In genomic region chr13:64315483-64316050, GRCm38 (mm10) we compare ENCODE assay signal across 8 mouse cellular contexts. TPM values are rescaled to one million over a fixed set of nuclear protein-coding genes. Genes with fewer than 3 reads are reported as not detected.
DNase-seq lines count a peak whose midpoint lies in the region; ATAC-seq and TF ChIP-seq lines count a peak whose summit lies in the region.

No protein-coding gene starts in this region.

- peaks cover 9% of the 10 kb centered on the region for H3K4me1 ChIP-seq in forebrain, postnatal 0 days (ENCODE audit: insufficient read depth)
- peaks cover 15% of the 10 kb centered on the region for H3K4me1 ChIP-seq in forebrain, embryonic 10.5 days
- peaks cover 26% of the 10 kb centered on the region for H3K4me1 ChIP-seq in liver, embryonic 13.5 days (replicated peaks)

- DNase-seq in forebrain, postnatal 0 days: peak; percentile 74
- DNase-seq in forebrain, embryonic 10.5 days (ENCODE audit: extremely low spot score, low spot score): no peak
- DNase-seq in liver, embryonic 13.5 days: peak; percentile 19
- no peak for DNase-seq in liver
- DNase-seq in R1 (ENCODE audit: low read depth, low spot score): peak; percentile 68
- peak; percentile 84 for DNase-seq in induced T-regulatory cell, adult 2 months (ENCODE audit: low read depth)
- no peak for DNase-seq in right cerebral cortex, postnatal 14 days
- no peak for DNase-seq in frontal cortex, postnatal 25 days (ENCODE audit: low spot score in 2 of 2)

- no peak overlapping the region for H3K4me2 ChIP-seq in forebrain, postnatal 0 days (ENCODE audit: low read depth)
- H3K4me2 ChIP-seq in liver, embryonic 13.5 days: no peak overlapping the region

- no peak overlapping the region for H3K4me3 ChIP-seq in forebrain, postnatal 0 days (ENCODE audit: low read depth, low read length)
- H3K4me3 ChIP-seq in forebrain, embryonic 10.5 days: no peak overlapping the region
- no peak overlapping the region for H3K4me3 ChIP-seq in liver, embryonic 13.5 days (replicated peaks)

- TF ChIP-seq CTCF in forebrain, postnatal 0 days (IDR thresholded peaks at IDR 0.05; ENCODE audit: low read depth): peak; percentile 75

- H3K36me3 ChIP-seq in forebrain, postnatal 0 days (ENCODE audit: insufficient read depth): no peaks in the 10 kb centered on the region
- no peaks in the 10 kb centered on the region for H3K36me3 ChIP-seq in forebrain, embryonic 10.5 days (replicated peaks)
- H3K36me3 ChIP-seq in liver, embryonic 13.5 days: no peaks in the 10 kb centered on the region

- no peak for ATAC-seq in forebrain, postnatal 0 days
- no peak for ATAC-seq in liver, embryonic 13.5 days (ENCODE audit: low read depth)

- no peak overlapping the region for H3K27ac ChIP-seq in forebrain, postnatal 0 days (ENCODE audit: low read depth, low read length)
- no peak overlapping the region for H3K27ac ChIP-seq in forebrain, embryonic 10.5 days
- no peak overlapping the region for H3K27ac ChIP-seq in liver, embryonic 13.5 days

- WGBS in forebrain, postnatal 0 days: 4% methylated on average over 3 of the region's 3 CpGs
- 6% methylated on average over 3 of the region's 3 CpGs for WGBS in forebrain, embryonic 10.5 days
- 0% methylated on average over 3 of the region's 3 CpGs for WGBS in liver, embryonic 13.5 days (ENCODE audit: insufficient replicate concordance)

- no peaks in the 10 kb centered on the region for H3K27me3 ChIP-seq in forebrain, postnatal 0 days (ENCODE audit: insufficient read depth, low read length)
- no peaks in the 10 kb centered on the region for H3K27me3 ChIP-seq in forebrain, embryonic 10.5 days (ENCODE audit: poor library complexity, severe bottlenecking)
- no peaks in the 10 kb centered on the region for H3K27me3 ChIP-seq in liver, embryonic 13.5 days

- H3K9ac ChIP-seq in forebrain, postnatal 0 days: no peak overlapping the region
- H3K9ac ChIP-seq in liver, embryonic 13.5 days: no peak overlapping the region

- no peaks in the 10 kb centered on the region for H3K9me3 ChIP-seq in forebrain, postnatal 0 days (ENCODE audit: low read length)
- H3K9me3 ChIP-seq in forebrain, embryonic 10.5 days: no peaks in the 10 kb centered on the region
- no peaks in the 10 kb centered on the region for H3K9me3 ChIP-seq in liver, embryonic 13.5 days (replicated peaks)

RNA-seq across cellular contexts. Expression of gene Aaed1, which starts 3.1 kb away (rescaled TPM):
- total RNA-seq in forebrain, postnatal 0 days (2014; rRNA removed): 9.8 and 13.5 TPM in 2 replicates
- 7.2 and 9.1 TPM in 2 replicates for polyA plus RNA-seq in forebrain, postnatal 0 days (2015; fragmentation: Nextera tagmentation; extraction: Ambion mirVana)
- 26.3 and 27.2 TPM in 2 replicates for polyA plus RNA-seq in forebrain, embryonic 10.5 days (2016; fragmentation: Nextera tagmentation; extraction: Ambion mirVana)
- 21.6 and 25.1 TPM in 2 replicates for polyA plus RNA-seq in liver, embryonic 13.5 days (2015; fragmentation: Nextera tagmentation; extraction: Ambion mirVana)

RNA-seq across cellular contexts. Expression of gene Cdc14b, which starts 40.5 kb away (rescaled TPM):
- total RNA-seq in forebrain, postnatal 0 days (2014; rRNA removed): 1.7 and 3.0 TPM in 2 replicates
- polyA plus RNA-seq in forebrain, postnatal 0 days (2015; fragmentation: Nextera tagmentation; extraction: Ambion mirVana): 0.42 and 0.75 TPM in 2 replicates
- polyA plus RNA-seq in forebrain, embryonic 10.5 days (2016; fragmentation: Nextera tagmentation; extraction: Ambion mirVana): 18.8 TPM in 2 replicates
- polyA plus RNA-seq in liver, embryonic 13.5 days (2015; fragmentation: Nextera tagmentation; extraction: Ambion mirVana): 6.9 and 8.9 TPM in 2 replicates

RNA-seq across cellular contexts. Expression of gene Ctsl, which starts 55.1 kb away (rescaled TPM):
- 138 and 149 TPM in 2 replicates for total RNA-seq in forebrain, postnatal 0 days (2014; rRNA removed)
- 161 and 182 TPM in 2 replicates for polyA plus RNA-seq in forebrain, postnatal 0 days (2015; fragmentation: Nextera tagmentation; extraction: Ambion mirVana)
- 135 and 141 TPM in 2 replicates for polyA plus RNA-seq in forebrain, embryonic 10.5 days (2016; fragmentation: Nextera tagmentation; extraction: Ambion mirVana)
- 125 and 152 TPM in 2 replicates for polyA plus RNA-seq in liver, embryonic 13.5 days (2015; fragmentation: Nextera tagmentation; extraction: Ambion mirVana)

Comparison
In these comparisons a context has a peak if more than half of its experiments do, and no peak if none do; other contexts are left out.
1. DNase-seq: peak in forebrain, postnatal 0 days (single experiment), liver, embryonic 13.5 days (single experiment), R1 (single experiment) and induced T-regulatory cell, adult 2 months (single experiment); none in forebrain, embryonic 10.5 days (single experiment), liver (single experiment), right cerebral cortex, postnatal 14 days (single experiment) and frontal cortex, postnatal 25 days (0 of 2).